Mouse (Mus musculus): Measurements from ENCODE around the gene Uba1. TPM values are rescaled to one million over a fixed set of nuclear protein-coding genes. Genes with fewer than 3 reads are reported as not detected.

The Uba1 gene
- polyA plus RNA-seq, 1 experiment from 2014 or later, result 169 TPM

Other genes starting within 250 kb of the Uba1 start
- gene Jade3, start 232.6 kb upstream of the Uba1 start, polyA plus RNA-seq (2014; fragmentation: Nextera tagmentation; extraction: Ambion mirVana), result 8.6 and 9.2 TPM in 2 replicates
- 0.71 and 0.93 TPM in 2 replicates for gene Rgn, start 108.5 kb upstream of the Uba1 start, polyA plus RNA-seq (2014; fragmentation: Nextera tagmentation; extraction: Ambion mirVana)
- gene Rbm10, start 40.8 kb upstream of the Uba1 start, polyA plus RNA-seq (2014; fragmentation: Nextera tagmentation; extraction: Ambion mirVana), result 51.3 and 54.7 TPM in 2 replicates
- 251 and 252 TPM in 2 replicates for gene Ndufb11, start 40.7 kb upstream of the Uba1 start, polyA plus RNA-seq (2014; fragmentation: Nextera tagmentation; extraction: Ambion mirVana)
- gene Cdk16, start 29.6 kb downstream of the Uba1 start, polyA plus RNA-seq (2014; fragmentation: Nextera tagmentation; extraction: Ambion mirVana), result 74.2 and 79.8 TPM in 2 replicates
- gene Usp11, start 45.6 kb downstream of the Uba1 start, polyA plus RNA-seq (2014; fragmentation: Nextera tagmentation; extraction: Ambion mirVana), result 34.0 and 38.6 TPM in 2 replicates
- gene Araf, start 139.5 kb downstream of the Uba1 start, polyA plus RNA-seq (2014; fragmentation: Nextera tagmentation; extraction: Ambion mirVana), result 104 and 105 TPM in 2 replicates
- 33.9 and 35.8 TPM in 2 replicates for gene Timp1, start 211.8 kb downstream of the Uba1 start, polyA plus RNA-seq (2014; fragmentation: Nextera tagmentation; extraction: Ambion mirVana)